Mouse (Mus musculus) forebrain, embryonic 11.5 days (tissue): ENCODE results near the gene Serinc5. TPM values are rescaled to one million over a fixed set of nuclear protein-coding genes. Genes with fewer than 3 reads are reported as not detected.

Source experiments
- ATAC-seq: fragments of 200-750 bp; cut with Nextera tagmentation; replicated peaks from 2 replicates; pipeline ENCODE4 v1.8.0; 2017; ENCODE audit warnings: moderate TSS enrichment; ENCODE audit not compliant: low FRiP score
- DNase-seq: peaks from one replicate; pipeline ENCODE4 v3.0.0-alpha.2; 2017; ENCODE audit warnings: low spot score
- H3K27ac ChIP-seq: fragments of 300-500 bp; sonication (generic); 2 replicates; pipeline ENCODE4 v1.5.1; 2014; ENCODE audit warnings: low read depth, low read length
- H3K27me3 ChIP-seq: fragments of 300-500 bp; sonication (generic); 2 replicates; pipeline ENCODE4 v1.6.1; 2014; ENCODE audit warnings: mild to moderate bottlenecking, low read length, mixed read lengths; ENCODE audit not compliant: control insufficient read depth, insufficient read depth
- H3K36me3 ChIP-seq: fragments of 300-500 bp; sonication (generic); 2 replicates; pipeline ENCODE4 v1.6.1; 2014; ENCODE audit warnings: mild to moderate bottlenecking, low read length, moderate library complexity, mixed read lengths; ENCODE audit not compliant: control insufficient read depth, insufficient read depth
- H3K4me1 ChIP-seq: fragments of 300-500 bp; sonication (generic); replicated peaks from 2 replicates; pipeline ENCODE4 v1.6.1; 2014; ENCODE audit warnings: low read length, mixed read lengths; ENCODE audit not compliant: control insufficient read depth, insufficient read depth
- H3K4me2 ChIP-seq: fragments of 300-500 bp; sonication (generic); 2 replicates; pipeline ENCODE4 v1.6.1; 2014; ENCODE audit warnings: low read depth, mild to moderate bottlenecking, low read length, moderate library complexity, mixed read lengths; ENCODE audit not compliant: severe bottlenecking
- H3K4me3 ChIP-seq: fragments of 300-500 bp; sonication (generic); 2 replicates; pipeline ENCODE4 v1.5.1; 2014; ENCODE audit warnings: low read depth, low read length
- H3K9ac ChIP-seq: fragments of 300-500 bp; sonication (generic); 2 replicates; pipeline ENCODE4 v1.6.1; 2014; ENCODE audit warnings: low read length
- H3K9me3 ChIP-seq: fragments of 300-500 bp; sonication (generic); 2 replicates; pipeline ENCODE4 v1.6.1; 2016; ENCODE audit warnings: low read length, mixed read lengths; ENCODE audit not compliant: control insufficient read depth
- WGBS: fragments of 180-500 bp; shearing (Covaris S2); extraction: QIAGEN DNeasy Blood & Tissue Kit; methylation state at CpG from one replicate; pipeline ENCODE4 v1.1.7; 2014; 5-methylcytosine and 5-hydroxymethylcytosine counted together
- polyA plus RNA-seq: library from polyadenylated mRNA; unstranded; fragments of >200 nt; fragmentation: Nextera tagmentation; extraction: Ambion mirVana; gene quantifications from 2 replicates; pipeline ENCODE4 v1.2.1, GENCODE M21; 2014

Gene Serinc5
- polyA plus RNA-seq, 1 experiment from 2014 or later: 6.6 TPM

GRCm38 (mm10) chr13:92644753-92645152 is 33.9 kb downstream of the Serinc5 start:
- Histone ChIP-seq H3K4me3 (no peak overlapping the region), H3K9ac (no peak overlapping the region), H3K27ac (no peak overlapping the region), H3K9me3 (no peaks in the 10 kb centered on the region), H3K27me3 (no peaks in the 10 kb centered on the region), H3K4me2 (no peak overlapping the region), H3K36me3 (no peaks in the 10 kb centered on the region), H3K4me1 (peaks cover 2% of the 10 kb centered on the region; the same call in 1 of the 2 replicates)
- WGBS: 65% methylated on average over 6 of the region's 6 CpGs
- no peak for DNase-seq
- no peak for ATAC-seq

- H3K9me3 ChIP-seq: no peaks in the 10 kb centered on the region
- no peak overlapping the region for H3K27ac ChIP-seq
- no peak overlapping the region for H3K4me2 ChIP-seq
- no peak overlapping the region for H3K4me3 ChIP-seq
- peaks cover 2% of the 10 kb centered on the region; the same call in 1 of the 2 replicates for H3K4me1 ChIP-seq
- H3K36me3 ChIP-seq: no peaks in the 10 kb centered on the region
- no peaks in the 10 kb centered on the region for H3K27me3 ChIP-seq
- DNase-seq (no peak), ATAC-seq (no peak)
- no peak overlapping the region for H3K9ac ChIP-seq
- WGBS: 76% methylated on average over 2 of the region's 2 CpGs
These were observed 36.8 kb downstream of the Serinc5 start for GRCm38 (mm10) chr13:92647695-92648094.

- ATAC-seq: no peak
- WGBS: 84% methylated on average over 10 of the region's 10 CpGs
- Histone ChIP-seq H3K36me3 (no peaks in the 10 kb centered on the region), H3K4me3 (no peak overlapping the region), H3K27me3 (no peaks in the 10 kb centered on the region), H3K4me2 (no peak overlapping the region), H3K9ac (no peak overlapping the region), H3K27ac (no peak overlapping the region), H3K4me1 (peaks cover 2% of the 10 kb centered on the region; the same call in 1 of the 2 replicates), H3K9me3 (no peaks in the 10 kb centered on the region)
- DNase-seq: no peak
These were observed 38.2 kb downstream of the Serinc5 start for GRCm38 (mm10) chr13:92649111-92649510.

- ATAC-seq: no peak
- Histone ChIP-seq H3K36me3 (no peaks in the 10 kb centered on the region), H3K9me3 (no peaks in the 10 kb centered on the region), H3K4me1 (no peaks in the 10 kb centered on the region), H3K27me3 (no peaks in the 10 kb centered on the region), H3K4me3 (no peak overlapping the region), H3K9ac (no peak overlapping the region), H3K27ac (no peak overlapping the region), H3K4me2 (no peak overlapping the region)
- WGBS: 84% methylated on average over 2 of the region's 2 CpGs
- no peak for DNase-seq
These were observed 40.1 kb downstream of the Serinc5 start for GRCm38 (mm10) chr13:92650956-92651355.

GRCm38 (mm10) chr13:92652498-92652897 is 41.6 kb downstream of the Serinc5 start:
- Histone ChIP-seq H3K4me3 (no peak overlapping the region), H3K36me3 (no peaks in the 10 kb centered on the region), H3K27ac (no peak overlapping the region), H3K4me1 (no peaks in the 10 kb centered on the region), H3K4me2 (no peak overlapping the region), H3K9me3 (no peaks in the 10 kb centered on the region), H3K27me3 (no peaks in the 10 kb centered on the region), H3K9ac (no peak overlapping the region)
- 85% methylated on average over 2 of the region's 2 CpGs for WGBS
- DNase-seq (no peak), ATAC-seq (no peak)

GRCm38 (mm10) chr13:92653283-92653682 is 42.4 kb downstream of the Serinc5 start:
- no peak overlapping the region for H3K9ac ChIP-seq
- 49% methylated on average over 5 of the region's 5 CpGs for WGBS
- ATAC-seq: no peak
- H3K4me3 ChIP-seq: no peak overlapping the region
- no peak for DNase-seq
- no peaks in the 10 kb centered on the region for H3K27me3 ChIP-seq
- H3K9me3 ChIP-seq: no peaks in the 10 kb centered on the region
- no peak overlapping the region for H3K4me2 ChIP-seq
- H3K27ac ChIP-seq: no peak overlapping the region
- H3K4me1 ChIP-seq: no peaks in the 10 kb centered on the region
- no peaks in the 10 kb centered on the region for H3K36me3 ChIP-seq

GRCm38 (mm10) chr13:92656815-92657513 is 46.1 kb downstream of the Serinc5 start:
- Histone ChIP-seq H3K27ac (no peak overlapping the region), H3K4me1 (no peaks in the 10 kb centered on the region), H3K9ac (no peak overlapping the region), H3K4me3 (no peak overlapping the region), H3K4me2 (no peak overlapping the region), H3K9me3 (no peaks in the 10 kb centered on the region), H3K36me3 (no peaks in the 10 kb centered on the region), H3K27me3 (no peaks in the 10 kb centered on the region)
- 85% methylated on average over 4 of the region's 4 CpGs for WGBS
- no peak for DNase-seq
- ATAC-seq: no peak

GRCm38 (mm10) chr13:92659611-92660010 is 48.7 kb downstream of the Serinc5 start:
- no peak for DNase-seq
- Histone ChIP-seq H3K36me3 (no peaks in the 10 kb centered on the region), H3K4me2 (no peak overlapping the region), H3K27ac (no peak overlapping the region), H3K4me3 (no peak overlapping the region), H3K9ac (no peak overlapping the region), H3K4me1 (0 out of 2 replicates have a peak, but pooled peaks cover 2% of the 10 kb centered on the region), H3K9me3 (no peaks in the 10 kb centered on the region), H3K27me3 (no peaks in the 10 kb centered on the region)
- no peak for ATAC-seq
- WGBS: 86% methylated on average over 3 of the region's 3 CpGs
